Mouse (Mus musculus): ENCODE measurements at regions not wholly inside any gene's neighbourhood (a gene's known extent, or its start where the extent isn't known, plus 50 kb on each side); places are given as distances from the start of the nearest gene placed in this dataset.
"Not testable (repeated sequence)": the region's sequence is repeated elsewhere in the genome, so short reads cannot be mapped to it uniquely, and the experiment has no call there.

DNA sequence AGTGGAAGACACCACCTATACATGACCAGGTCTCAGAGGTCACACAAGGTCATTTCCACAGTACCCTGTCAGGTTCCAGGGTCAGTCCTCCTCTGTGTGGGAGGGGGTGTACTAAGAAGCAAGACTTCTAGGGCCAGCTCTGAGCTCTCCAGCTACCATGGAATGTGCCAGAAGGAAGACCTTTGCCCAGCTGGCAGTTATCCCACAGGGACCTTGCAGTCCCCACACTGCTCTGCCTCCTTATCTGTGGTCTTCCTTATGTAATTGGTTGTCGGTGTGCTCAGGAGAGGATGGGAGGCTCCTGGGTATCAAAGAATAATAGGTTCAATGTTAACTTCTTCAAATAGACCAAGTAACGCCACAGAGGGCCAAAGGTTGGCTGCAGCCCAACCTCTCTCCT lies 175.3 kb downstream of the Tomm20 start:
- TF ChIP-seq CTCF (IDR thresholded peaks at IDR 0.05; ENCODE audit: control insufficient read depth, insufficient read depth, insufficient read length); USF1 (IDR thresholded peaks at IDR 0.05; ENCODE audit: low read depth); MYOG (IDR thresholded peaks at IDR 0.05; ENCODE audit: control insufficient read depth, extremely low read depth, insufficient read length): not testable (repeated sequence)
